Mouse (Mus musculus) limb, embryonic 15.5 days (tissue): Measurements from ENCODE around the gene Bcl2l15. TPM values are rescaled to one million over a fixed set of nuclear protein-coding genes. Genes with fewer than 3 reads are reported as not detected.
"Not testable (repeated sequence)": the region's sequence is repeated elsewhere in the genome, so short reads cannot be mapped to it uniquely, and the experiment has no call there.

Experiments used
- ATAC-seq: fragments of 200-750 bp; cut with Nextera tagmentation; 2 replicates; pipeline ENCODE4 v1.8.0; 2017; ENCODE audit warnings: low read depth, moderate TSS enrichment; ENCODE audit not compliant: insufficient number of reproducible peaks, low FRiP score, low TSS enrichment
- H3K27ac ChIP-seq: fragments of 300-500 bp; sonication (generic); 2 replicates; pipeline ENCODE4 v1.5.1; 2015; ENCODE audit warnings: moderate library complexity, mild to moderate bottlenecking, inconsistent platforms
- H3K27me3 ChIP-seq: fragments of 300-500 bp; sonication (generic); 2 replicates; pipeline ENCODE4 v1.6.1; 2015; ENCODE audit warnings: inconsistent platforms
- H3K36me3 ChIP-seq: fragments of 300-500 bp; sonication (generic); 2 replicates; pipeline ENCODE4 v1.6.1; 2015; ENCODE audit warnings: inconsistent platforms
- H3K4me1 ChIP-seq: fragments of 300-500 bp; sonication (generic); 2 replicates; pipeline ENCODE4 v1.6.1; 2015; ENCODE audit warnings: inconsistent platforms
- H3K4me2 ChIP-seq: fragments of 300-500 bp; sonication (generic); 2 replicates; pipeline ENCODE4 v1.6.1; 2015; ENCODE audit warnings: mild to moderate bottlenecking, inconsistent platforms
- H3K4me3 ChIP-seq: fragments of 300-500 bp; sonication (generic); 2 replicates; pipeline ENCODE4 v1.5.1; 2015; ENCODE audit warnings: mild to moderate bottlenecking, inconsistent platforms
- H3K9ac ChIP-seq: fragments of 300-500 bp; sonication (generic); 2 replicates; pipeline ENCODE4 v1.6.1; 2015; ENCODE audit warnings: inconsistent platforms
- H3K9me3 ChIP-seq: fragments of 300-500 bp; sonication (generic); 2 replicates; pipeline ENCODE4 v1.6.1; 2016; ENCODE audit warnings: inconsistent platforms
- WGBS: fragments of 180-500 bp; shearing (Covaris S2); methylation state at CpG from one replicate; pipeline ENCODE4 v1.1.7; 2015; 5-methylcytosine and 5-hydroxymethylcytosine counted together
- polyA plus RNA-seq: library from polyadenylated mRNA; unstranded; fragments of >200 nt; fragmentation: Nextera tagmentation; extraction: Ambion mirVana; gene quantifications from 2 replicates; pipeline ENCODE4 v1.2.1, GENCODE M21; 2015

Gene Bcl2l15
- polyA plus RNA-seq, 1 experiment from 2014 or later, result 0.87 TPM

- no peak overlapping the region for H3K9ac ChIP-seq
- H3K36me3 ChIP-seq, result peaks cover 25% of the 10 kb centered on the region
- no peak overlapping the region for H3K4me2 ChIP-seq
- no peaks in the 10 kb centered on the region for H3K4me1 ChIP-seq
- no peak overlapping the region for H3K4me3 ChIP-seq
- peak overlapping the region; percentile 58 for H3K27ac ChIP-seq
- WGBS, result 70% methylated on average over 10 of the region's 10 CpGs
- peak; percentile 78 for ATAC-seq
- no peaks in the 10 kb centered on the region for H3K9me3 ChIP-seq
- H3K27me3 ChIP-seq, result no peaks in the 10 kb centered on the region
These were observed 30.5 kb upstream of the Bcl2l15 start for GRCm38 (mm10) chr3:103801631-103802531.

- WGBS, result 78% methylated on average over 8 of the region's 8 CpGs
- no peak overlapping the region for H3K27ac ChIP-seq
- no peaks in the 10 kb centered on the region for H3K9me3 ChIP-seq
- no peak overlapping the region for H3K4me3 ChIP-seq
- no peak overlapping the region for H3K9ac ChIP-seq
- H3K36me3 ChIP-seq, result peaks cover 27% of the 10 kb centered on the region
- no peaks in the 10 kb centered on the region for H3K27me3 ChIP-seq
- 0 out of 2 replicates have a peak, but pooled peaks cover under 1% of the 10 kb centered on the region for H3K4me1 ChIP-seq
- H3K4me2 ChIP-seq, result no peak overlapping the region
- ATAC-seq, result no peak
These were observed 29.5 kb upstream of the Bcl2l15 start for GRCm38 (mm10) chr3:103802861-103803260.

- H3K27me3 ChIP-seq, result no peaks in the 10 kb centered on the region
- no peak overlapping the region for H3K9ac ChIP-seq
- no peaks in the 10 kb centered on the region for H3K9me3 ChIP-seq
- peaks cover 9% of the 10 kb centered on the region; the same call in 1 of the 2 replicates for H3K4me1 ChIP-seq
- H3K27ac ChIP-seq, result no peak overlapping the region
- H3K4me3 ChIP-seq, result no peak overlapping the region
- no peak overlapping the region for H3K4me2 ChIP-seq
- H3K36me3 ChIP-seq, result peaks cover 27% of the 10 kb centered on the region
- 80% methylated on average over 1 of the region's 1 CpGs for WGBS
- no peak for ATAC-seq
These were observed 26.7 kb upstream of the Bcl2l15 start for GRCm38 (mm10) chr3:103805671-103806070.

- H3K4me3 ChIP-seq, result peak within 1 kb of the TSS; percentile 78
- peak within 1 kb of the TSS; percentile 65 for H3K9ac ChIP-seq
- H3K4me2 ChIP-seq, result peak within 1 kb of the TSS; percentile 69
- peak within 1 kb of the TSS; percentile 90 for H3K27ac ChIP-seq
- H3K9me3 ChIP-seq, result no peaks in the 10 kb centered on the region
- H3K27me3 ChIP-seq, result no peaks in the 10 kb centered on the region
- peaks cover 9% of the 10 kb centered on the region; the same call in 1 of the 2 replicates for H3K4me1 ChIP-seq
- ATAC-seq, result peak; percentile 90
- peaks cover 21% of the 10 kb centered on the region for H3K36me3 ChIP-seq
- under 1% methylated on average over 69 of the region's 70 CpGs for WGBS
These were observed 23.3 kb upstream of the Bcl2l15 start, which contains the start of the genes Dclre1b, Ap4b1 and Gm43064 for GRCm38 (mm10) chr3:103808891-103809798. Gene Dclre1b, minus strand, starts transcription at chr3:103809444. Gene Ap4b1, plus strand, starts transcription at chr3:103809520. Gene Gm43064, plus strand, starts transcription at chr3:103809573.

- Histone ChIP-seq H3K4me2 (peak overlapping the region; percentile 48), H3K4me3 (peak overlapping the region; percentile 78), H3K9me3 (no peaks in the 10 kb centered on the region), H3K27ac (peak overlapping the region; percentile 90), H3K4me1 (peaks cover 9% of the 10 kb centered on the region; the same call in 1 of the 2 replicates), H3K36me3 (peaks cover 21% of the 10 kb centered on the region), H3K27me3 (no peaks in the 10 kb centered on the region), H3K9ac (peak overlapping the region; percentile 65)
- WGBS, result 3% methylated on average over 14 of the region's 14 CpGs
- ATAC-seq, result 0 out of 2 replicates have a peak, but pooled peaks have one; percentile 26
These were observed 22.6 kb upstream of the Bcl2l15 start for GRCm38 (mm10) chr3:103809799-103810150.

GRCm38 (mm10) chr3:103810967-103811366 lies 21.4 kb upstream of the Bcl2l15 start:
- no peak overlapping the region for H3K4me3 ChIP-seq
- ATAC-seq, result no peak
- H3K9ac ChIP-seq, result no peak overlapping the region
- peaks cover 9% of the 10 kb centered on the region; the same call in 1 of the 2 replicates for H3K4me1 ChIP-seq
- no peaks in the 10 kb centered on the region for H3K27me3 ChIP-seq
- H3K9me3 ChIP-seq, result no peaks in the 10 kb centered on the region
- no peak overlapping the region for H3K4me2 ChIP-seq
- peaks cover 28% of the 10 kb centered on the region for H3K36me3 ChIP-seq
- WGBS, result 84% methylated on average over 6 of the region's 6 CpGs
- H3K27ac ChIP-seq, result no peak overlapping the region

DNA sequence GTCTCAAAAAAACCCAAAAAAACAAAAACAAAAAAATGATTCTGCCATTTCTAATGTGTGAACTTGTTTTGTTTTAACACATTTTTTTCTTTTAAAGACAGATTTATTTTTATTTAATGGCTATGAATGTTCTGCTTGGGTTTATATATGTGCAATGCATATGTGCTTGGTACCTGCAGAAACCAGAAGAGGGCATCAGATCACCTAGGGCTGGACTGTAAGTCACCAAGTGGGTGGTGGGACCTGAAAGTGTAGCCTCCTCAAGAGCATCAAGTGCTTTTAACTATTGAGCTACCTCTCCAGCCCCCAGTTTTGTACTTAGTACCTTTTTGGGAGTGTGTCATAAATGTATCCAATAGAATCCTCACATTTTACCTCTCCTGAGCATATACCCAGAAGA lies 4.9 kb upstream of the Bcl2l15 start:
- Histone ChIP-seq H3K4me1 (no peaks in the 10 kb centered on the region), H3K9me3 (no peaks in the 10 kb centered on the region), H3K27ac (no peak overlapping the region), H3K9ac (no peak overlapping the region), H3K27me3 (no peaks in the 10 kb centered on the region), H3K36me3 (peaks cover 9% of the 10 kb centered on the region), H3K4me2 (no peak overlapping the region), H3K4me3 (no peak overlapping the region)
- ATAC-seq, result no peak

DNA sequence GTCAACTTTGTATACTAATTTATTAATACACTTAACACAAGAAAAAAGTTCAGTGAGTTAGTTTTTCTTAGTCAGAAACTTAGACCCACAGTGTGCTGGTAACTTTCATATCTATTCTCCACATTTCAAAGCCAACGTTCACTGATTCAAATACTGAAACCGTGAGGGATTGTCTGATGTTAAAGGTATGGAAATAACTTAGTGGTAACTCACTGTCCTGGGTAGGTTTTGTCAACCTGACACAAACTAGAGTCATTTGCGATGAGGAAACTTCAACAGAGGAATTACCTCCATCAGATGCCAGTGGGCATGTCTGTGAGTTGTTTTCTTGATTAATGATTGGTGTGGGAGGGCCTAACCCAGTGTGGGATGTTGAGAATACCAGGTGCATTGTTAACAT lies 3.4 kb upstream of the Bcl2l15 start:
- no peaks in the 10 kb centered on the region for H3K27me3 ChIP-seq
- no peak overlapping the region for H3K9ac ChIP-seq
- H3K4me3 ChIP-seq, result no peak overlapping the region
- ATAC-seq, result no peak
- 78% methylated on average over 3 of the region's 3 CpGs for WGBS
- H3K4me2 ChIP-seq, result no peak overlapping the region
- no peaks in the 10 kb centered on the region for H3K9me3 ChIP-seq
- no peaks in the 10 kb centered on the region for H3K36me3 ChIP-seq
- H3K4me1 ChIP-seq, result no peaks in the 10 kb centered on the region
- H3K27ac ChIP-seq, result no peak overlapping the region

GRCm38 (mm10) chr3:103830681-103831080 lies 1.7 kb upstream of the Bcl2l15 start:
- H3K27ac ChIP-seq, H3K9me3 ChIP-seq, H3K36me3 ChIP-seq, H3K4me3 ChIP-seq, H3K4me2 ChIP-seq, H3K9ac ChIP-seq, ATAC-seq, H3K27me3 ChIP-seq, H3K4me1 ChIP-seq: not testable (repeated sequence)
- 57% methylated on average over 1 of the region's 1 CpGs for WGBS

DNA sequence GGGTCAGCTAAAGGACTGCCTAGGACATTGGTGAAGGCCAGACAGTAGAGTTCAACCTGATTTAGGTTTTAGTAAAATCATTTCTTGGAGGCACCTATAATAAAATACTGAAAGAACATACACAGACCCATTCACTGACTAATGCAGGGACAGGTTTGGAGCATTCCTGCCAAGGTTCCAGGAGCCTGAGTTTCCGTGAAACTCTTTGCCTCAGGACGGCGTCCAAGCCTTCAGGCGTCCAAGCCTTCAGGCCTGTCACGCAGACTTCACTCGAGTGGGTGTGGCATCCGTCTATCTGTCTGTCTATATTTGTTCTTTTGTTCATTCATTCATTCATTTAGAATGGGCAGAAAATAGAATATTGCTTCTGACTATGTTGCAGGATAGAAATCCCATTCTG lies 1.3 kb upstream of the Bcl2l15 start:
- no peaks in the 10 kb centered on the region for H3K9me3 ChIP-seq
- H3K27ac ChIP-seq, result no peak overlapping the region
- no peaks in the 10 kb centered on the region for H3K4me1 ChIP-seq
- no peaks in the 10 kb centered on the region for H3K27me3 ChIP-seq
- no peak for ATAC-seq
- no peak overlapping the region for H3K9ac ChIP-seq
- H3K4me2 ChIP-seq, result no peak overlapping the region
- no peak overlapping the region for H3K4me3 ChIP-seq
- WGBS, result 65% methylated on average over 7 of the region's 7 CpGs
- no peaks in the 10 kb centered on the region for H3K36me3 ChIP-seq

- H3K9me3 ChIP-seq, result no peaks in the 10 kb centered on the region
- H3K4me1 ChIP-seq, result no peaks in the 10 kb centered on the region
- H3K4me2 ChIP-seq, result no peak overlapping the region
- no peaks in the 10 kb centered on the region for H3K36me3 ChIP-seq
- no peak overlapping the region for H3K9ac ChIP-seq
- H3K27me3 ChIP-seq, result no peaks in the 10 kb centered on the region
- no peak overlapping the region for H3K4me3 ChIP-seq
- no peak for ATAC-seq
- H3K27ac ChIP-seq, result no peak overlapping the region
- 92% methylated on average over 2 of the region's 2 CpGs for WGBS
These were observed 1.6 kb downstream of the Bcl2l15 start for GRCm38 (mm10) chr3:103834001-103834400.
